Mouse (Mus musculus): ENCODE data around the gene Tcf25.
A peak's percentile ranks its signal among the peaks of the same experiment; 100 is the strongest.

Gene Tcf25

DNA sequence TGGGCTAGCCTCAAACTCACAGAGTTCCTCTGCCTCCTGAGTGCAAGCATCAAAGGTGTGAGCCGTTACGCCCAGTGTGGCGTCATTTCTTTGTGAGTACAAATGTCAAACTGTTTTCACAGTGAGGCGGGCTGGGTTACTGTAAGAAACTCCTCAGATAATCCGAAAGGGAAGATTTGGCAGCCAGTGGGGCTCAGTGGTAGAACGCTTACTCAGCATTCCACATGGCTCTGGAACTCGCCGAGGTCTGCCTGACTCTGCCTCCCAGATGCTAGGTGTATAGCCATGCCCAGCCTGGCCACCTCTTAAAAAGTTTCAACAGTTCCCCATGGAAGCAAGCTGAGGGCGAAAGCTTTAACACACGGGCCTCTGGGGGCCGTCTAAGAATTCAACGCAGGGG, 21.4 kb upstream of the Tcf25 start:
- no peak for DNase-seq (ENCODE audit: low spot score)

DNA sequence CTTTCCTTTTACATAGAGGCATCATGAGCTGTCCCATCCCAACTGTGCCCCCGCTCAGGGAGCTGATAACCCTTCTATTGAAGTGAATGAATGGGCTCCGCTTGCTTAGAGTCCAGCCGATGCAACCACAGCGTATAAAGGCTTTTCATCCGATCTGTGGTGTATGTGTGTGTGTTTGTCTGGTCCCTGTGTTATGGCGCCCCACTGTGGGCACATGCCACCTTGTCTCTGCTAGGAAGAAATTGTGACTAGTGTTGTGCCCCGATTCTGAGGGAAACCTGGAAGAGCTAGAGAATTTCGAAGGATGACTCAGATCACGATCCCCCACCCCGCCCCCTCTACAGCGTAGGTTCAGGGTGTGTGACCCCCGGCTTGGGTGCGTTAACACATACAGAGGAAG, 20.8 kb upstream of the Tcf25 start:
- peak; percentile 18 for DNase-seq (ENCODE audit: low spot score)

DNA sequence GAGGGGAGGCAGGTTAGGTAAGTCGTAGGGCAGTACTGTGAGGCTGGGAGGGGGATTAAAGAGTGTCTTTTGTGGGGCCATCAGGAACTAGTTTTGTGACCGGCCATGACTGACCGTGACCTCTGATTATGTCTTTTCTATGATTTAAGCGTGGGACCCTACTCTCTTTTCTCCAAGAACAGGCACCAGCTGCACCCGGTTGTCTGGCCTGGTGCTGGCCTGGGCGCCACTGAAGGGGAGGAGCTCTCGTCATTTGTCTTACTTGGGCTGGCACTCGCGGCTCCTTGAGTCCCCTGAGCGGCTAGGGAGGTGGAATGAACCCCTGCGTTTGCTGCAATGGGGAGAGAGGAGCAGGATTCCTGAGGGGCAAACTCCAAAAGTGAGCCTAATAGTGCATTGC, 20.3 kb upstream of the Tcf25 start:
- no peak for DNase-seq (ENCODE audit: low spot score)

DNA sequence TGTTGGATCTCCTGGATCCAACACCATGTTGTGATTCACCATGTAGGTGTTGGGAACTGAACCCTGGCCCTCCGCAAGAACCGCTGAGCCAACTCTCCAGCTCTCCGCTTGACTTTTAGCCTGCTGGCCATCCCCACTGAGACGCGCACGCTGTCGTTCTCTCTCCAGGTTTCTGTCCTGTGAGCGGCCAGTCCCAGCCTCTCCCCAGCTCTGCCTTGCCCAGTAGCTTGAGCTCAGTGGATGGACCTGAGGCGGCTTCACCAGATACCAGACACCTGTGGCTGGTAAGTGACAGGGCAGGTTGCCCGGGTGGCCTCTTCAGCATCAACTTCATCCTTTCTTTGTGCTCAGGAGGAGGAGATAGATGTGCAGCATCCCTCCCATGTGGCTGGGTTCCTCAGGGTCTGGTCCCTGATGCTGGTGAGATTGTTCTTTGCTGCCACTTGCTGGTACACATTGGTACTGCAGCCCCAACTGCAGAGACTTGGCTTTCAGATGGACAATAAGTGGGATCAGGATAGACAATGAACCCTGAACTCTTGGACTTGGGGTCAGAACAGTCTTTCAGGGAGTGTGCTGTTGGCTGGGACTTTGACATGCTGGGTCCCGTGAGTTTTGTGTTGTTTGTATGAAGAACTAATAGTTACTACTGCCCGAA, 12.3 kb upstream of the Tcf25 start:
- DNase-seq (ENCODE audit: low spot score), result peak; percentile 73

DNA sequence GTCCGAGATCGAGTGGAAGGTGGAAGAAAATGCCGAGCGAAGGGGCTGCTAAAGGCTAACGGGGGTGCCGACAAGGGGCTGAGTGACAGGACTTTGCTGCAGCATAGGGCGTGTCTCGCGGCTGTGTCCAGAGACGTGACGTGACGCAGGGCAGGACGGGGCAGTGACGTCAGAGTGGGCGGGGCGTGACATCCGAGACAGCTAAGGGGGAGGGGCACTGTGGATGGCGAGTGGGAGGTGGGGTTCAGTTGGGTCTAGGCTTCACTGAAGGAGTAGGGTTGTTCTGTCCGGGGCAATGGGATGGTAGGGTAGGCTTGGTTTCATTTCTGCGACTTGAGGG, 656 bp downstream of the Tcf25 start:
- peak; percentile 86 for DNase-seq (ENCODE audit: low spot score)

DNA sequence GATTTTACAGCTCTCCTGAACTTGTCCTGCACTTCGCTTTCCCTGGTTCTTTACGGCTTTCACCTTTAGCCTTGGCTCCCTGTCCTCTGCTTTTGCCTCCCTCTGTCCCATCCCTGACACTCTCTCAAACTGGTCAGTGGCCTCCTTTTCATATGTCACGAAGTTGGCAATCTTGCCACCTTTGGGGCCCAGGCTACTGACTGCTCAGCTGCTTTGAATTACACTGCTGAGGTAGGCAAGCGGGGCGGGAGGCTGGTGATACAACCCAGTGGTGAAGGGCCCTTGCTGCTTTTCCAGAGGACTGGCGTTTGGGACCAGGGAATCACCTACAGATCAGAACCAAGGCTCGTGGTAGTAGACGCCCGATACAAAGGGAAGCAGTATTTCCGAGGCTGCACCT, 2.1 kb downstream of the Tcf25 start:
- no peak for DNase-seq (ENCODE audit: low spot score)

DNA sequence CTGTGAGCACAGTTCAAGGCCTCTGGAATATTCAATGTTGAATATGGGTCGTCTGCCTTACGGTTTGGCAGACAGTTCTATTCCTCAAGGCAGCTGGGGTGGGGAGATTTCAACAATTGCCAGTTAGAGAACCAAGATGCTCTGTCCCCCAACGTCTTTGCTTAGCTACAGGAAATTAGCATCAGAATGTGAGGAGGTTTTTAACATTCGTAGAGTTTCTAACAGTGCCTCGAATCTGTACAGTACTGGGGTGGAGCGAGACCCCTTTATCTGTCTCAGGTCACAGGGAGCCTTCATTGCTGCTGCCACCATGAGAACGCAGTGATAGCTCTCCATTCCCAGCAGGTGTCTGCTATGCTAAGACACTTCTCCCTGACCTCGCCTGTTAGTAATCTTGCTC, 2.6 kb downstream of the Tcf25 start:
- no peak for DNase-seq (ENCODE audit: low spot score)

DNA sequence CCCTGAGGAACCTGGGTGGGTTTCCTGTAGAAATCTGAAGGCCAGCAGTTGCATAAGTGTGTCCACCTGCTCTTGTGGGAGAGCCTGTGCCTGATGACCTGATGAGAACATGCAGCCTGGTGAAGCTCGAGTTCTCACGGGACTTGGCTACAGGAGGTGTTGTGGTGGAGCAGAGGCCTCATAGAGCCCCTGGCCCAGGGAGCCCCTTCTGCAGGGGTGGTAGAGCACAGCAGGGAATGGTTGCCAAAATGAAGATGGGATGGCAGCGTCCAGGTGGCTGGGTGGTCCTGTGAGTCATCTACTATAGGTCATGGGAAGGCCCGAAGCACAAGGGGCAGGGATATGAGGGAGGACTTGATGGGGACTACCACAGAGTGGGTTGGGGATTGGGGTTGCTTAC, 8.2 kb downstream of the Tcf25 start:
- no peak for DNase-seq (ENCODE audit: low spot score)

DNA sequence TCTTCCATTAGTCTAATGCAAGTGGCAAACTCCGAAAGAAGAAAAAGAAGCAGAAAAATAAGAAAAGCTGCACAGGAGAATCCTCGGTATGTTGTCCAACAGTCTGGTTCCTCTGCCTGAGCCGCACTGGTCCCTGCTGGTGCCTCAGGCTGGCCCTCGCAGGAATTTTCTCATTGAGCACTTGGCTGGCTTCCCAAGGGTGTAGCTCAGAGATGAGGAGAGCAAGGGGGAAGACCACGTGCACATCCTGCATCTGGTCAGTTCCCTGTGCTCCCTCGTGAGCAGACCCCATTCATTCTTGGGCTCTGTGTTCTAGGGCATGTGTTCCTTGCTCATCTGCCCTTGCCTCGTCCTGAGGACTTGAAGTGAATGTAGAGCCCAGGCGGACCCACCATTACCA, 9.0 kb downstream of the Tcf25 start:
- no peak for DNase-seq (ENCODE audit: low spot score)

DNA sequence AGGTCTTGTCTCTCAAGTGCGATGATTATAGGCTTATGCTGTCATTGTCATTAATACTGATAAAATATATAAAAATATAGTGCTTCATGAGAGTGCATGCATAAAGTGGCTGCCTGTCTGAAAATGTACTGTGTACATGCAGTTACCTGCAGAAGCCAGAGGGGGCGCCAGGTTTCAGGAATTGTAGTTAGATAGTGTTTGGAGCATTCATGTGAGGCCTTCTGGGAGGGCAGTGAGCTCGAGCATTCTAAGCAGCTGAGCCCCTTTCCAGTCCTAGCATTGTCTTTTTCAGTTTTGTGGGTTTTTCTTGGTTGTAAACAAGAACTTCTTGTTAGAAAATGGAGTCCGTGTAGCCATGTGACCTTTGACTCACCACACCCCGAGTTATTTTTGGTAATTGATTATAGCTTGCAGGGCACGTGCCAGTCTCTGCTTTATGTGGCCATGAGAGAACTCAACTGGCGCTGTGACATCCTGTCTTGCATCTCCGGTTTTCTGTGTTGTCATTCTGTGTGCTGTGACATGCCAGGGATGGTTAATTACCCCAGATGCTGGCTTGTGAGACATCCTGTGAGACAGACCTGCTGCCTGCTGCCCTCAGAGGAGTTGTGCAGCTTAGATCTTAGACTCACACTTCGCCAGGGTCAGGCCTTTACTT, 11.5 kb downstream of the Tcf25 start:
- no peak for DNase-seq (ENCODE audit: low spot score)

DNA sequence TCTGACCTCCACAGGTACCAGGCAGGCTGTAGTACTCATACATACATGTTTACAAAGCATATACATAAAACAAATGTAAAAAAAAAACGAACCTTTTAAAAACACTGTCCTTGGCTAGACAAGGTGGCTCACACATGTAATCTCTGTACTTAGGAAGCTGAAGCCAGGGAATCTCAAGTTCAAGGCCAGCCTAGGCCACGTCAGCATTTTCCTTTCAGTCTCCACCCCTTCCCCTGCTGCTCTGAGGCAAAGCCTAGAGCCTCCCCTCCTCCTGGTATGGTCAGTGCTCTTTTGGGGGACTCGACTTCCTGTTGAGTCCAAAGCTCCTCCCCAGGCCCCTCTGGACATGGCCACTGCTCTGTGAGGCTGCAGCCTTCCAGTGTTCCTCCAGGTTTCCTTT, 13.5 kb downstream of the Tcf25 start:
- DNase-seq (ENCODE audit: low spot score), result no peak

DNA sequence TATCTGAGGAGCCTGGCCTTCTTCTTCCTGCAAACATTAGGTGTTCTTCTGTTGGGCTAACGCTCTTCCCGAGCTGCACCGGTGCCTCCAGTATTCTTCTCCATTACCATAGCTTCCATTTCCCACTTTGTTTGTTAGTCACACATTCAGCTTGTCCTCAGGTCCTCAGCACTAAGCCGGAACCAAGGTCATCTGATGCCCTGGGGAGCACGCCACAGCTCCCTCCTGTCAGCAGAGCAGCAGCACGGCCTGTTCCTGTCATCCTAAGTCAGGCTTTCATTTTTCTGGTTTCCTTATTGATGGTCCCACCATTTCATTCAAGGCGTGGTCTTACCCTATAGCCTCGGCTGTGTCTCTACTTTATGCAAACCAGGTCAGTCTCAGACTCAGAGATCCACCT, 14.2 kb downstream of the Tcf25 start:
- DNase-seq (ENCODE audit: low spot score), result no peak

DNA sequence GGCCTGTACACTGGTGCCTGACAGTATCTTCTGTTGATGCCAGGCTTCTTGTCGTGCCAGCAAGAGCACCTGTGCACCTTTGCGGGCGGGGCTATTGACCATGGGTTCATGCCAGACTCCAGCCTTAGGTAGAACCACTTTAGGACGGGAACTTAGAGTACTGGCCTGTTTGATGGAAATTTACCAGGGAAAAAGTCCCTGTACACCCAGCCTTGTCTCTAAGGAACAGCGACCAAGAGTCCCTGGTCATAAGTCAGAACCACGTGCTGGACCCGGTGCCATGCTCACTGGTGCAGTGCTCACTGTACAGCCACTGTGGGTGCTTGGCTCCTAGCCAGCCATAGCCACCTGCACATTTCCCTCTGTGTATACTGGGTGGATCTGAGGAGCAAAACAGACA, 15.5 kb downstream of the Tcf25 start:
- DNase-seq (ENCODE audit: low spot score), result no peak

DNA sequence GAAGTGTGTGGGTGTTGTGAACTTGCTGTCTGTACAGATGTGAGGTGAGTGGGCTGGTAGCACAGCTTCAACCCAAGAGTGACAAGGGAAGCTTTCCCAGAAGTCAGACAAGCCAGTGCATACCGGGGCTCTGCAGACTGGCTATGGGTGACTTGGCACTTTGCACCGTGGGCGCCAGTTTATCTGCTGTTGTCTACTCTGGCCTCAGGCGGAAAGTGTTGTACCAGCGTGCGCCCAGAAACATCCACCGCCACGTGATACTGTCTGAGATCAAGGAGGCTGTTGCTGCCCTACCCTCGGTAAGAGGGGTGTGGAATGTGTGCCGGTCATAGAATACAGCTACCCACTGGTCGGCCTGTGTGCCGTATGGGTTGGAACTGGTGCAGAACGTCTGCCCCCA, 24.8 kb downstream of the Tcf25 start:
- DNase-seq (ENCODE audit: low spot score), result no peak

DNA sequence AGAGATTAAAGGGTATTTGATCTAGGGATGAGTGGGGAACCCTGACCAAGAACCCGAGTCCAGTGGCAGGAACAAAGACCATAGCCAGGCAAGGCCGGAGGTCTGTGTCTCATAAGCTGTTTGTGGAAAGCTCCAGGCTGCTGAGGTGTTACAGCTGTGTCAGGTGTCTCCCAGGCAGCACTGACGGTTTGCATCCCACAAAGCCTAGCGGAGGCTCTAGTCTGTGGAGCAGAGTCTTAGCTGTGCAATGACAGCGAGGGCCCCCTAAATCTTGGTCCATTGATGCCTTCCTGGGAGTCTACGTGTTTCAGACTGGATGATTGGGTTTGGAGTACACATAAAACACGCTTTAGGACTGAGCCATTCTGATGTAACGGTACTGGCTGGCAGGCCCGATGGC, 28.4 kb downstream of the Tcf25 start:
- no peak for DNase-seq (ENCODE audit: low spot score)

DNA sequence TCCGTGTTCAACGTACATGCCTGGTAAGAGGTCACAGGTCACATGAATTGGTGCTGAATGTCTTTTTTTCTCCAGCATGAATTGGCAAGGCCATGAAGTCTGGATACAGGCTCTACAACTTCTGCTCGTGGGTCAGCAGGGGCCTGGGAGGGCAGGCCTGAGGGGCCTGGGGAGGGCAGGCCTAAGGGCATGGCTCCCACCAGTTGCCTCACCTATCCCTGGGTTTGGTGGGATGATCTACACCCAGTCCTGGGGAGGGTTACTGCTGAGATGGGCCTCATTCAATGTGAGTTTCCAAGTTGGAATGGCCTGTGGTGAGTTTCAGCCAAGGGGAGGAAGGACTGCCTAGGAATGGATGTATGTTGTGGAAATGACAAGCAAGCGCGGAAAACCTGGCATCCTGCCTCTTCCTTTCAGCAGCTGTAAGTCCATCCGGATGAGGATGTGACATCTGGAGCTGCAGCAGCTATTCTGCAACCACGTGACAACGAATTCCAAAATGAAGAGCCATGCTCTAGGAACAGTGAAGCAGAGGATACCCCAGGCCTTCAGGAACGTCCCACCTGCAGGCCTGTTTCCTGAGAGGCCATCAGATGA, 29.3 kb downstream of the Tcf25 start:
- DNase-seq (ENCODE audit: low spot score), result no peak

DNA sequence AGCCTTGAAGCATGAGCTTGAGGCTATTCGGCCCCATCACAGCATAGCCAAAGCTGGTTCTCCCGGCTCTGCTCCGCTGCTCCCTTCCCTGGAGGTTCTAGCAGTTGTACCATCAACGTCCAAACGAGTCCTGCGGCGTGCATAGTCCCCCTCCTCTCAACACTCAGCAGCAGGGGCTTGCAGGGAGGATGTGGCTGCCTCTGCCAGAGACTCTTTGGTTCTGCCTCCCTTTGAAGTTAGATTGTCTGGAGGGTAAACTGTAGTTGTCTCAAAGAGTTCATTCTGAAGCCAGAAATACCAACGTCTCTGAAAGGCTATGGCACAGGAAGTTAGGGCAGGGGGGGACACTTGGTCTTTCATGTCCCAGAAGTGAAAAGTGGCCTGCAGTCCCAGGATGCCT, 31.0 kb downstream of the Tcf25 start:
- no peak for DNase-seq (ENCODE audit: low spot score)

DNA sequence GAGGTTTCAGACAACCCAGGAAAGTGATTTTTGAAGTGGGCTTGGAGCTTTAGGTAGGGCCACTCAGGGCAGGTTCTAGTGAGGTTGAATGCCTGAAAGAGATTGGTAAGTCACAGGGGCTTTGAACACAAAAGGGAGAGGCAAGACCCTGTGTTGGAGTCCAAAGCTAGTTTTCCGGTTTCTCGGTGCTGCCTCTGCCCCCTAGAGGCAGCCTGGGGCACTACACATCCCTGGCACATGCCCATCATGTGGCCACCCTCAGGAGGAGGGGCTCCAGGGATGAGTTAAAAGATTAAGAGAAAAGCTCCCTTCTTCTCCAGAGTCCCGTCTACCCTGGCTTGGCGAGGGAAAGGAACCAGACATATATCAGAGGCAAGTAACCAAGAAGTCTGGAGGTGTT, 33.2 kb downstream of the Tcf25 start, which contains the start of gene Mc1r:
Gene Mc1r (plus strand): TSS at position 322 of the 400 bp plus-strand sequence.
- peak; percentile 33 for DNase-seq (ENCODE audit: low spot score)

DNA sequence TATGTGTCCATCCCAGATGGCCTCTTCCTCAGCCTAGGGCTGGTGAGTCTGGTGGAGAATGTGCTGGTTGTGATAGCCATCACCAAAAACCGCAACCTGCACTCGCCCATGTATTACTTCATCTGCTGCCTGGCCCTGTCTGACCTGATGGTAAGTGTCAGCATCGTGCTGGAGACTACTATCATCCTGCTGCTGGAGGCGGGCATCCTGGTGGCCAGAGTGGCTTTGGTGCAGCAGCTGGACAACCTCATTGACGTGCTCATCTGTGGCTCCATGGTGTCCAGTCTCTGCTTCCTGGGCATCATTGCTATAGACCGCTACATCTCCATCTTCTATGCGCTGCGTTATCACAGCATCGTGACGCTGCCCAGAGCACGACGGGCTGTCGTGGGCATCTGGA, 34.1 kb downstream of the Tcf25 start:
- no peak for DNase-seq (ENCODE audit: low spot score)

DNA sequence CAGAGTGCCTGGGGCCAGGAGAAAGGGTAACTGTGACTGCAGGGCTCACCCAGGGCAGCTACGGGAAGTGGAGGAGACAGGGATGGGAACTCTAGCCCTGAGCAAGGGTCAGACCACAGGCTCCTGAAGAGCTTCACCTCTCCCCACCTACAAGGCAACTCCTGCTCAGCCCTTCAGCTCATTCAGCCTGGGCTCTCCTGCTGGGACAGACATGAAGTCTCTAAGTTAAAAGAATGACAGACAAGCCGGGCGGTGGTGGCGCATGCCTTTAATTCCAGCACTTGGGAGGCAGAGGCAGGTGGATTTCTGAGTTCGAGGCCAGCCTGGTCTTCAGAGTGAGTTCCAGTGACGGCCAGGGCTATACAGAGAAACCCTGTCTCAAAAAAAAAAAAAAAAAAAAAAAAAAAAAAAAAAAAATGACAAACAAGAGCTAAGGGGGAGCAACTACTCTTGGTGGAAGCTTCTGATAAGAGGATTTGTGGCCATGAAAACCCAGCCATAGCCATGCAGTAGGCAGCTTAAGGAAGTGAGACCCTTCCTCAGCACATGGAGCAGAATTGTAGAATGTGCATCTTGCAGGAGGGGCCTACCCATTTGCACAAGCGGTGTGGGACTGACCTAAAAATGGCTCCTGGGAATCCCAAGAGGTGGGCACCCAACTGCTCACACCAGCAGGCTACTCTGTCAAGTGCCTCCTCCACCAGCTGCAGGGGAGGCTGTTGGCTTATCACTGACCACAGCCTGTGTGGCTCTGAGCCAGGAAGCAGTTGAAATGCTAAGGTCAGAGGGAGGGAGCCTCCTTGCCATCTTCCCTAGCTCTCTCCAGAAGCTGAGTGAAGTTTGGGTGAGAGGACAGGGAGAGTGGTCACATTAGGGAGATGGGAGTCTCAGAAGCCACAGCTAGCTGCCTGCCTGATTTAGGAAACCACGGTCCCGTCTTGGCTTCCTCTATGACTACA, 35.3 kb downstream of the Tcf25 start:
- no peak for DNase-seq (ENCODE audit: low spot score)

DNA sequence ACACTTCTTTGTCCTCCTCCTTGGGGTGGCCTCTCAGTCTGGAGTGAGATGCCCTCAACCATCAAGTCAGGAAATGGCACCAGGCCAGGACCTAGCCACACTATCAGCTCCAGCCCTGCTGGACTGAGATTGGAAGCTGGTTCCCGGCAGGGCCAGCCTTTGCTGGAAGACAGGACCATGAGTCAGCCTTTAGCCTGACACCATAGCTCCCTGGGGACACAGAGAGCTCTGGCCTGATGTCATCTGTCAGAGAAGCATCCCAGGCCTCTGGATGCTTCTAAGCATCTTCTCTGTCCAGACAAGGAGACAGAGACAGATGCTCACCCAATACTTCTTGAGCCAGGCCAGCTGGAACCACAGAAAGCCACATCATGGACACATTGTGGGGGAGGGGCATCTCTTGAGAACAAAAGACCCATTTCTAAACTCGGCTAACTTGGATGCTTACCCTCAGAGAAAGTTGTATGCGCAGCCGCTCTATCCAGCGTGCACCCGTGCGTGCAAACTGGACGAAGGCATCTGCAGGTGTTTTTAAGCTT, 36.6 kb downstream of the Tcf25 start:
- peak; percentile 55 for DNase-seq (ENCODE audit: low spot score)

DNA sequence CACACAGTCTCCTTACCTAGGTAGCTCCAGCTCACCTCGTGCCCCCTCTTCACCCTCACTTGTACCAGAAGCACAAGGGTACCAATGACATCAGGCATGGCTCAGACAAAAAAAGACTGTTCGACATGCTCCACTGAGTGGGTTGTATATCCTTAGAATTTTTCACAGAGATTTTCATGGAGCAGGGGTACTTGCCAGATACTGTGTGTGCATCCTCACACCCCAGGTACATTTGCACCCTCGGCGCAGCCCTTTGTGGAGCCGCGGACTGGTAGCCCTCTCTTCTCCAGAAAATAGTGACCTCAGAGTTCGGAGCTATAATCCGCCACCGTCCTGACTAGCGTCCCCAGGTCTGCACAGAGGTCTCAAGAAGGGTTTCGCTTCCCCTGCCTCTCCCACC, 37.2 kb downstream of the Tcf25 start:
- no peak for DNase-seq (ENCODE audit: low spot score)
